Mouse (Mus musculus): ENCODE data around the gene Rab3c. TPM values are rescaled to one million over a fixed set of nuclear protein-coding genes. Genes with fewer than 3 reads are reported as not detected.

Rab3c gene
- total RNA-seq, 4 experiments from 2014 or later, result 36.2 to 60.8 (median 47.7) TPM

GRCm38 (mm10) chr13:110018941-110019743 lies 261.7 kb downstream of the Rab3c start:
- peak; percentile 32 for DNase-seq

GRCm38 (mm10) chr13:110018431-110018901 lies 262.3 kb downstream of the Rab3c start:
- peak; percentile 53 for DNase-seq

GRCm38 (mm10) chr13:110012029-110012428 lies 268.8 kb downstream of the Rab3c start:
- no peak for DNase-seq

DNA sequence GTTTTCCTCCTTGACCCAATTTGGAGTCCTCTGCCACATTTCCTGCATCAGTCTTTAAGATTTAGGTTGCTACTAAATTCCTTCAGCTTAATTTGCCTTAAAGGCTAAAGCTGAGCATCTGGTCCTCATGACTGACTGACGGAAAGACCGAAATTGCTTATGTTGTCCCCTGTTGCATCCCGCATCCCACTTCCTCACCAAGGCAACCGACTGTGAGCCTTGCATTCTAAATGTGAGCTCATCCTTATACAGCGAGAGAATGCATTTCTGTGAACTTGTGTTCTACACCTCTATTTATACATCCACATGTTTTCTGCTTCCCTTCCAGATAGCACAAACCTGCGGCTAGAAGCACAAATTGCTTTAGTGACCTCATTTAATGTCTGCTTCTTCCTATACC lies 269.9 kb downstream of the Rab3c start:
- no peak for DNase-seq

DNA sequence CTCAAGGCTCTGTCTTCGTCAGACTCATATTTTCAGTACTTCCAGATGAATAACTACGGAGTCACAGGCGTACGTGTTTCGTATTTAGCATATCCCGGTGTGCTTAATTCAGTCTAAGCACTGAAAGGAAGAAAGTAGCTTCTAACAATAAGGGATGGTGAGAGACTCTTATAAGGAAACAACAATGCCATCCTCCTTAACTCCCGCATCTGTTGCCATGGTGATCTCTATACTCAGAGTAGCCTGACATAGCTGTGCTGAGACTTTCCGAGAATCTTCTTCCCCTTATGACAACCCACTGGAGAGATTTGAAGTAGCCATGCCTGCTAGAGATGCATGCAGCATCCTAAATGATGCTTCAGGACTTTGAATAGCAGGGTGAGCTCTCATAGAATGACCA lies 272.3 kb downstream of the Rab3c start:
- no peak for DNase-seq

DNA sequence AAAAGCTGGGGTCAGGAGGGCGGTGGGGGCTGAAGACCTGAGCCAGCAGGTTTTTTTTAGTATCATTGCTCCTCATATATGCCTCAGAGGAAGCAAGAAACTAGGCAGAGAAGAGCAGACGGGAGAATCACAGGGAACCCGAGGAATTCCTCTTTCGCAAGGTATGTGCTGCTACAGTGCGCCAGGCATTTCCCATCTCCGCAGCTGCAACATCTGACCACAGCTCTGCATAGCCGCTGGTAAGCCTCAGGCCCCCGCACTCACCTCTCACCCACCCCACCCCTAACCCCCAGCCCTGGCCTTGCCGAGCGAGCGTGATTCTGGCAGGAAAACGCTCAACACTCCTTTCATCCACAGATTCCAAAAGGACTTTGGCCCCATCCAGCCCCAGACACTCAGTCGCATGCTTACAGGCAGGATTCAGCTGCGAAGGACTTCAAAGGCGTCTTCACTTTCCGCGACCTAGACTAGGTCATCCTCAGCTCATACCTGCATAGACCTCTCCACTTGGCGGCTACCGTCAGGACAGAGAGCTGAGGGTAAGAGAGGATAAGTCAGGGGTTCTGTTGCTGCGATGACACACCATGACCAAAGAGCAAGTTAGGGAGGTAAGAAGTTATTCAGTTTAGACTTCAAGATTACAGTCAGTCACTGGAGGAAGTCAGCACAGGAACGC lies 274.6 kb downstream of the Rab3c start:
- DNase-seq, result no peak

Other genes starting within 250 kb of the Rab3c start
- gene Gapt, start 76.2 kb upstream of the Rab3c start, total RNA-seq (2022), result under 1 TPM; 0.32 to 0.62 (median 0.35) TPM
- 10 to 100 TPM; 14.9 to 52.2 (median 24.9) TPM for gene Plk2, start 114.0 kb upstream of the Rab3c start, total RNA-seq (2022)

All from adrenal gland, adult 8-10 months (tissue).